Mouse (Mus musculus) heart, postnatal 10 days (tissue): ENCODE results near the gene Nup160. TPM values are rescaled to one million over a fixed set of nuclear protein-coding genes. Genes with fewer than 3 reads are reported as not detected.

ENCODE experiments used
- DNase-seq, 2 experiments: peaks; one replicate each; pipeline ENCODE4 v3.0.0; 2021
- intact Hi-C: fragments of 180-260 bp; cut with DNase I; formaldehyde crosslinking; loops from one replicate; pipeline ENCODE4 v1.15.1; 2025
- total RNA-seq, 2 experiments: library from RNA; stranded (reverse); gene quantifications; 2 replicates each; pipeline ENCODE4 v1.2.3; 2021

Nup160 gene
- total RNA-seq, 2 experiments from 2014 or later, result 13.7 to 17.5 TPM

- peak in 1 of 2 experiments; percentile 3 for DNase-seq
Observed at GRCm38 (mm10) chr2:90744285-90745052, 67.5 kb downstream of the Nup160 start.

GRCm38 (mm10) chr2:90745053-90745678 lies 68.2 kb downstream of the Nup160 start, which contains the start of gene Fnbp4:
Gene Fnbp4, plus strand, starts transcription at chr2:90745370.
- intact Hi-C loops, result no loop called here
- peak; percentile 99 for DNase-seq

More at GRCm38 (mm10) chr2:90744285-90745052, 67.5 kb downstream of the Nup160 start:
- intact Hi-C loops, result no loop called here

- no peak for DNase-seq
- intact Hi-C loops, result no loop called here
Observed at GRCm38 (mm10) chr2:90745740-90746537, 68.9 kb downstream of the Nup160 start.

- intact Hi-C loops, result no loop called here
- peak; percentile 23 to 24 for DNase-seq
Observed at GRCm38 (mm10) chr2:90746538-90746865, 69.5 kb downstream of the Nup160 start.

GRCm38 (mm10) chr2:90747131-90747530 lies 70.1 kb downstream of the Nup160 start:
- no peak for DNase-seq
- intact Hi-C loops, result no loop called here

GRCm38 (mm10) chr2:90749676-90750459 lies 72.9 kb downstream of the Nup160 start:
- intact Hi-C loops, result no loop called here
- peak; percentile 14 to 16 for DNase-seq

- no peak for DNase-seq
- intact Hi-C loops, result no loop called here
Observed at GRCm38 (mm10) chr2:90753565-90753964, 76.5 kb downstream of the Nup160 start.

GRCm38 (mm10) chr2:90754188-90754587 lies 77.2 kb downstream of the Nup160 start:
- intact Hi-C loops, result no loop called here

GRCm38 (mm10) chr2:90765123-90765522 lies 88.1 kb downstream of the Nup160 start:
- intact Hi-C loops, result no loop called here
- DNase-seq, result no peak

More at GRCm38 (mm10) chr2:90754188-90754587, 77.2 kb downstream of the Nup160 start:
- DNase-seq, result no peak

GRCm38 (mm10) chr2:90781323-90781722 lies 104.3 kb downstream of the Nup160 start:
- no peak for DNase-seq
- intact Hi-C loops, result no loop called here

GRCm38 (mm10) chr2:90781938-90782337 lies 104.9 kb downstream of the Nup160 start:
- intact Hi-C loops, result no loop called here

GRCm38 (mm10) chr2:90782458-90782857 lies 105.4 kb downstream of the Nup160 start, which contains the start of gene Agbl2:
Gene Agbl2, plus strand, starts transcription at chr2:90782727.
- DNase-seq, result peak; percentile 33 to 38
- intact Hi-C loops, result no loop called here

More at GRCm38 (mm10) chr2:90781938-90782337, 104.9 kb downstream of the Nup160 start:
- peak in 1 of 2 experiments; percentile 5 for DNase-seq

GRCm38 (mm10) chr2:90782901-90783486 lies 106.0 kb downstream of the Nup160 start:
- intact Hi-C loops, result no loop called here
- DNase-seq, result peak; percentile 26 to 46

Other genes starting within 250 kb of the Nup160 start
- 10 to 100 TPM in 1 of 2 experiments, 1 to 10 TPM in 1; 9.1 to 13.1 TPM for gene Ptprj, start 96.6 kb upstream of the Nup160 start, total RNA-seq
- 10 to 100 TPM; 30.1 to 31.4 TPM for gene Fnbp4, start 68.2 kb downstream of the Nup160 start, total RNA-seq
- gene Agbl2, start 105.5 kb downstream of the Nup160 start, total RNA-seq, result 1 to 10 TPM; 1.2 to 1.6 TPM
- 100 to 1,000 TPM; 205 TPM for gene Mtch2, start 169.9 kb downstream of the Nup160 start, total RNA-seq
- gene C1qtnf4, start 208.6 kb downstream of the Nup160 start, total RNA-seq, result 1 to 10 TPM; 6.2 to 6.6 TPM
- gene Kbtbd4, start 227.5 kb downstream of the Nup160 start, total RNA-seq, result 10 to 100 TPM; 21.7 to 26.1 TPM
- 100 to 1,000 TPM; 693 to 709 TPM for gene Ndufs3, start 227.6 kb downstream of the Nup160 start, total RNA-seq